Mouse (Mus musculus) left cerebral cortex, adult 18-20 months (tissue): ENCODE measurements at regions not wholly inside any gene's neighbourhood (a gene's known extent, or its start where the extent isn't known, plus 50 kb on each side); places are given as distances from the start of the nearest gene placed in this dataset.

Experiments
- DNase-seq, 2 experiments: peaks; one replicate each; pipeline ENCODE4 v3.0.0; 2021 to 2022; ENCODE audit warnings: low spot score in 2 of 2, mixed read lengths in 1 of 2

DNA sequence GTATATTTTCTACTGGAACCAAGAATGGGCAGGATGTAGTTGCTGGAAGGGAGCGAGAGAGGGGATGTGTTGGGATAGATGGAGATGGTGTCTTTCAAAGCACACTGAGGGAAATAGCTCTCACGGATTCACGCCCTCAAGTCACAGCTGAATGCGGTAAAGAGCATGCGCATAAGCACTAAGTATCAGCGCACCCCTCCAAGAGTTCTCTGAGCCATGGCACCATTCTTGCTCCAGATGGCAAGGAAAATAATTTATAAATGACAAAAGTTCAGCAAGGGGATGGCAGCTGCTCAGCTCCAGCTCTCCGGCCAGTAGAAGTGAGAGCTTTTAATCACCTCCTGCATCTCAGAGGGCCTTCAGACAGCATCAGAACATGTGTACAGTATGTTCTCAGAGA is 329.4 kb downstream of the Gm11361 start:
- DNase-seq: no peak

DNA sequence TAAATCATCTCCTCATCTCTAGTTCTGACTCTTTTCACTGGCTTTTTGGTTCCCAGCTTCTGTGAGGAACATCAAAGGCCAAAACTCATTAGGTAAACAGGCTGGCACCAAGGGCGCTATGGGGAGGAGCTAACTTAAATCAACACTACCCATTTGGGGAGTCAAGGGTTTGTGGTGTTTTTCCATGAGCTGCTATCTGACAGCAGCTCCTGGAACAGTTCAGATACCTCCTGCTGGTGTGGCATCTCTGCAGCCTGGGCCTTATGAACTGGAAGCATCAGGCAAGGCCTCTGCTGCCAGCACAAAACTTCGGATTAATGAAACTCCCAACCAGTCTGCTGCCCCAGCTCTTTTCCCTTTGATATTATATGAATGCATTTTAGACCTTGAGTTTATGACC is 328.8 kb downstream of the Gm11361 start:
- no peak for DNase-seq

DNA sequence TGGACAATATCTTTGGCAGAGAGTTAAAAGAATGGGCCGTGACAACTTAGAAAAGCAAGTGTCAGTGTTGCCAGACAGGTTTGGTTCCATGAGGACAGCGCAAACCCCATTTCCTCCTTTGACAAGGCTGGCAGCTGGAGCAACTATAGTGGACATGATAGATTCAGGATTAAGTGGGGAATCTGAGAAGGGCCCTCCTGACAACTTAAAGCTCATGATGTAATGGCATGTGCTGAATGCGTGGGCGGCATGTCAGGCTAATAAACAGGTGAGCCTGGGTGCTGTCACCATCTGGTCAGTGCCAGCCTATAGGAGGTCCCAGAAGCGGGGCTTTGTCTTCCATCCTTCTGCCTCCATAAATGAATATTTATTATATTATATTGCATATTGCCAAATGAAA is 326.3 kb downstream of the Gm11361 start:
- no peak for DNase-seq

DNA sequence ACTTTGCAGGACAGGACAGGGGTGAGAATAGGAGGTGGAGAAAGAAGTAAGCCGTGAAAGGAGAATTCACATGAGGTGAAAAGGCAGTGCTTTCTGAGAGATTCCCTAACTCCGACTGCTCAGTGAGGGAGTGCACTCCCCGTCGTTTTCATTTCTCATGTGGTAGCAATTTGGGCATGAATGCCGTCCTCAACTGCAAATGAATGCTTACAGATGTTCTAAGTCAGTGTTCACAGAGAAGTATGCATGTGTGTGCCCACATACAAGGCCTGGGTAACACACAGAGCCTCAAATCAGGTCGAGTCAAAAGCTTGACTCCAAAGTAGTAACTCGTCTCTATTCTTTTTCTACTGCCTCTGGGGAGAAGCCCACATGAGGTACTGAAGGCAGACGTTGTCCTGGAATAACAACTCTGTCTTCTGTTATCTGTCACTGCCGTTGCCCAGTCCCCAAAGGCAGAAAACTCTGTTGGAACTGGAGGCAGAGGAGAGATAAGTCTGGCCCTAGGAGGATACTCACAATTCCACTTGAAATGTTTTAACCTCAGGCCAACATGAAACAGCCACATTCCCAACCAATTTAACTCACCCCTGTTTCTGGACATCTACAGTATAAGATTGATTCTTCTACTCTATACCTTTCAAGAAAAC is 318.0 kb downstream of the Gm11361 start:
- DNase-seq: no peak

DNA sequence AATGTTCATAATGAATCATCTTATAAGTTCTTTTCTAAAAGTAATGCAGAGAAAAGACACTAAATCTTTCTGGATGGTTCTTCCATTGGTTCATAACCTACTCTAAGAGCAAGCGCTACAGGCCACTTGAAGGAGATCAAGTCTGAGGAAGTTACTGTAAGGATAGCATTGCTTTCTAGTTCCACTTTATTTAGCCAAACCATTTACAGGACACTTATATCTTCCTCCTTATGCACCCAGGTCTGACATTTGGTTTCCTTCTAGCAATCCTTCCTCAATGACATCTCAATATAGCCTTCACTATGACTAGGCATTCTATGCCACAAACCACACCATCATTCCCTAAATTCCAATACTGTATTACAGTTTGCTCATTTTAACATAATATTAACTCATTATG is 316.0 kb downstream of the Gm11361 start:
- DNase-seq: no peak

DNA sequence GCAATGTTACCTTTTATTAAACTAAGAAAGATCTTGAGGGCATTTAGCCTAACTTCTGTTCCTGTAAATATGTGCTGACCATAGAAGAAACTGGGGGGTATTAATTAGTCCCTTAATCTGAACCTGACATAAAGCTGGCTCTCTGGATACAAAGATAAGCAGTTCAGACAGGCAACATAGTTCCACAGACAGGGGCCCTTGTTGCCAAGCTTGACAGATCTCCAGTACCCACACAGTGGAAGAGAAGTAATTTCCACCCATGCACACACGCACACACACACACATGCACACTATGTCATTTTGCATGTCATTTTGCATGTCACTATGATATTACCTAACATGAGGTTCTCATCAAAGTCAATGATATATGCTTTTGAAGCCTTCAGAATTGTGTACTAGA is 315.1 kb downstream of the Gm11361 start:
- DNase-seq: no peak

DNA sequence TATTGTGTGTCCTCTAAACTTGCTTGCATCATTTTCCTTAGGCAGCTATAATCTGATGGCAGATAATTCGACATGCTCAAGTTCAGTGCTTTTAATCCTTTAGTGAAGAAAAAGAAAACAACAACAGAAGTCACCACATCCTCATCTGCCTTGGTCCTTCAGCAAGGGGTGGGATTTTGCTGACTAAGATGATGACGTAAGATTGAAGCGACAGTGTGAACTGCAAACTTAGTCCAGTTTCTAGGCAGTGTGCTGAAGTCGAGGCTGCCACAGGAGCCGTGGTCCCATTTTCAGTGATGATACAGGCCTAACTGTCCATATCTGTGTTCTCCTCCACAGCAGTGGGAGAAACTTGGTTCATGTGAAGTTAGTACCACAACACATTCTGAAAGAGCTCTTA is 314.4 kb downstream of the Gm11361 start:
- no peak for DNase-seq

DNA sequence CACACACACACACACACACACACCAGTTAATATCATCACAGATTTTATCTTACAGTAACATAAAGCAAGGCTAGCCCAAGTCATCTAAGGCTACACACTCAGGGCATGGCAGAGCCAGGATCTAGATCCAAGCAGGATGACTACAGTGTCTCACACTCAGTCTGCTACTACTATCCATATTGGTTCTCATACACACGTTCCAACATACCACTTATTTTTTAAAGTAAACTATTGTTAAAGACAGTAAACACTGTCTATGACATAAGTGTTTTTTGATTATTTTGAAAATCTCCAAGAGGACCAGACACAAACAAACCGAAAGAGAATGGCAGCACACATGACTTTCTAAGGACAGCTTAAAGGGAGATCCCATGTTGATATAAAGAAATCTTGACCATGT is 306.3 kb downstream of the Gm11361 start:
- no peak for DNase-seq

DNA sequence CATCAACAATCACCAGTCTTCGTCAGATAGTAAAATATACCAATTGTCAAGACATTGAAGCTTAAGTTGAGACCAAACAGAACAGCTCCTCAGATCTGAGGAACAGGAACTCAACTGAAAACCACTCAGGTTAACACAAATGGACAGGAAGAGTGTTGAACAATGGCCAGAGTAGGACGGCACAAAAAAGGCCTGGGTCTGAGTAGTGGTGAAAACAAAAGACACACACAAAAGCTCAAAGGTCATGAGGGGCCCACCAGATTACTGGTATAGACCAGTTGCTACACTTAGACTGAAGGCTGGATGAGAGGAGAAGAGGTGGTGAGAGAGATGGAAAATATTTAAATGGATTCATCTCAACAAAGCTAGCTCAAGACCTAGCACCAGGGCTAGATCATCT is 302.8 kb downstream of the Gm11361 start:
- no peak for DNase-seq

DNA sequence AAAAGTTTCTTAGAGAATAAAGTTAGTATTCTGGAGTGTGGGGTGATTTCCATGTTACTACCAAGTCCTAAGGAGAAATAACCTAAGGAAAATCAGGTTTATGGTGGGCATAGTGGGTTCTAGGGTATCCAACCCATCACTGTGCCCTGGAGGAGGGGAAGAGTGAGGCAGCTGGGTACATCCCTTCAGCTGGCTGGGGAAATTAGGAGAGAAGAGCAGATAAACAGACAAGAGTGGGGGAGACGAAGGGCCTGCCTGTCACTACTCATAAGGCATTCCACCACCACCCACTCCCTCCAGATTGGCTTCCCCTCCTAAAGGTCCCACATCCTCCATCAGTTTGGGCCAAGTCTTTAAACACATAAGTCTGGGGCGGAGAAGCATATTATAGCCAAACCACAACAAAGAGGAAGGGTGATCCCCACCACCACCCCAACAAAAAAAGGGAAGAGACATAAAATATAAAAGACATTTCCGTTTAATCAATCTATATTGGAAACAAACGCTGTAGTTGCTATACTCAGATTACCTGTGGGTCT is 299.8 kb downstream of the Gm11361 start:
- DNase-seq: no peak

DNA sequence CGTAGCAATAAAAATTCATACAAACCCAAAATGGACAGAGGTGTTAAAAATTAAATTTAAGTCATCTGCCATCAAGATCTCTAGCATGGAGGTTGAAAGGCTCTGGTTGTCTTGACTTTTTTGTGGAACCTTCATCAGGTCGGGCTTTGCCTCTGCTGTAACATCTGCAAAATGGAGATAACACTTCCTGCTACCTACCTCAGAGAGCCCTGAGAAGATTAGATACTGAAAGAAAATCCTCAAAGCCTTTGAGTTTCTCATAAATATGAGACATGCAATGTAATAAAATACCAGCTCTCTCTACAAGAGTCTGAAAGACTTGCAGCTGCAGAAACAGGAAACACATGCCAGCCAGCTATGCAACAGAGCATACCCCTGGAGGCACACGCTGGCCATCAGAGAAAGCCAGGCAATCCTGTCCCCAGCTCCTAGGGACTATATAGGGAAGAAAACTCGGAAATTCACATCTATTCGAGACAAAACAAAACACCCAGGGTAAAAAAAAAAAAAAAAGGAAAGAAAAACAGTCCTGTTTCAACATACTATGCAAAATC is 299.1 kb downstream of the Gm11361 start:
- no peak for DNase-seq

DNA sequence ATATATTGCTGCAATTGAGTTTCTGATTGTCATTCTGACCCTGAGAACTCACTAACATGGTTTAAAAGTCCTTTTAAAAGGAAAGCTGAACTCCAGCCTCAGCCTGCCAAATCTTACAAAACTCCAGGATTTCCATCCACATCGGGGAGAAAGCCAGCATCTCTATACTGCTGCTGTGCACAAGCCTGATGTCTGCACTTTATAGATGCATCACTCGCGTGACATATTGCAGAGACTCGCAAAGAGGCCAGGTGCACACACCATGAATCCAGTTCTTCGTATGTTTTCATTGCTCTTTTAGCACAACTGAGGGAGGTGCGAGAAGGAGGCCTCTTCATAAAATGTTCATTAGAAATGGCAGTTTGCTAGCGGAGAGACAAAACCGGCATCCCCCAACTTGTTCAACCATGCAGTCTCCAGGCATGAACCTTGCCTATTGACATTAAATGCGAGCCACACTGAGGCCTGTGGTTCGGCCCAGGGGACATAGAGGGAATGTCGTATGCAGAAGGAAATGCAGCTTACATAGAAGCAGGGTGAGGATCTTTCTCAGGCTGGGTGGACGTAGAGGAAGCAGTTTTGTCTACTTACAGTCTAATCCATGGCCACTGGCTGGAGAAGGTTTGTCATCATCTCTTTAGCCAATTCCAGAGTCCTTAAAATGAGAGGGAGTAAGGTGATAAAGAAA is 297.0 kb downstream of the Gm11361 start:
- no peak for DNase-seq

DNA sequence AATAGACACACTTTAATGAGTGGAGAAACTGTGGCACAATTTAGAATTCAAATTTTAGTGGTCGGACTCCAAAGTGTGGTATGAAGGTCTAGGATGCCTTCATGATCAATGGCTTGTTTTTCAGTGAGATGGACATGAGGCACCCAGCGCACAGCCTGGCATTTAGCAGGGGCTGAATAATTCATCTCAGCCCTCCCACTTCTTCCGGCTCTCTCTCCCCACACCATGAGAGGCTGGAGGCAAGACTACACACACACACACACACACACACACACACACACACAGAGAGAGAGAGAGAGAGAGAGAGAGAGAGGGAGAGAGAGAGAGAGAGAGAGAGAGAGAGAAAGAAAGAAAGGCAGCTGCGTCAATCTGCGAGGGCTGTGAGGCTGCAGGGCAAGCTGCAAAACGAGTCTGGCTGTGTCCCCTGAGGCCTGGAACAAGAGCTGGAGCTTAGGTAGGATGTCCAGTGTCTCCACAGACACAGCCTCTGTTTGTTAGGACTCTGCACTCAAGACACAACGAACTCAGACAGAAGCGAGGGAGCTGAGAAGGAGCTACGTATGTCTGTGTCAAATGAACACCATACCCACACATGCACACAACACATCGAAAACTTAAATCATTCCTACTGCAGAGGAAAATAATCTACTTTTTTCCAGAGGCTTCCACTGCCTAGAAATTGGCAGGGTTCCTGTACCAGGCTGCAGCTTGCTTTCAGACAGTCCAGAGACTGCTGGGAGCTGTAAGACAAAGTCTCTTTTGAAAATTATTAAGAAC is 295.8 kb downstream of the Gm11361 start:
- DNase-seq: no peak

DNA sequence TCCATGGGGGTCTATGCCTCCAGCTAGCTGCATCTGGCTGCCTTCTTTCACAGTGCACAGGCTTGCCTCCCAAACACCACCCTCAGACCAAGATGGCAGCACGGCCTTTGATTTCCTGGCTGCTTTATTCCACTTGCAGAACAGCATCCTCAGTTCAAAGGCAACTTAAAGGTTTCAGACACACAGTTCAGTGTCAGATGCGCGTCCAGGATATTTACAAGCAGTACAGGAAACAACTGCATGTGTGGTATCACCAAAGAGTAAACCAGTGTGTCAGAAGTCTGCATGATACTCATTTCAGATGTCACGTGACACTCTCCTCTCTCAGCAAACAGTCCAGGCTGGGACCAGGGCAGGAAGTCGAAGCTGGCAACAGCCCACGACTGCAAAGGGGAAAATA is 294.2 kb downstream of the Gm11361 start:
- DNase-seq: no peak

DNA sequence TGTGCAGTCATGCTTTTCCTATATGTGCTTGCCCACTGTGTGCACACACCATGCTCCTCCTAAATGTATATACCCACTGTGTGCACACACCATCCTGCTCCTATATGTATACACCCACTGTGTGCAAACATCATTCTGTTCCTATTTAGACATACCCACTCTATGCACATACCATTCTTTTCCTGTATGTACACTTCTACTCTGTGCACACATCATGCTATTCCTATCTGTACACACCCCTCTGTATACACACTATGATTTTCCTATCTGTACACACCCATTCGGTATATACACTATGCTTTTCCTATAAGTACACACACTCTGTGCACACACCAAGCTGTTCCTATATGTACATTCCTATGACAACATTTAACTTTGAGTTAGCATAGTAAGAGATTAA is 288.5 kb downstream of the Gm11361 start:
- no peak for DNase-seq

DNA sequence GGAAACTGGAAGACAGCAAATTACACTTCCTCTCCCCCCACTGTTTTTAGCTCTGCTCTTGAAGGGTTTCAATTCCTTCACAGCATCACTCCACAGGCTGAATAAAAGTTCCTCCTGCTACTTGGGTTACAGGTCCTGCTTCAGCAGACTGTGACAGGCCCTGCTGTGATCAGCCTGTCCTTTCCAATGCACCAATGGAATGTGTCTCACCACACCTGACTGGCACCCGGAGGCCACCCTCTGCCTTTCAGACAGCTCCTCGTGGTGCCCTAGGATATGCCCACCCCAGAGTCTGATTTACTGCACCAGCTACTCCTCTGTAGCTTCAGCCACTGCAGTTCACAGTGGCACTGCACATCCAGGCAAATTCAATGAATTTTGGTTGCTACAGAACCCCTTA is 288.0 kb downstream of the Gm11361 start:
- no peak for DNase-seq

DNA sequence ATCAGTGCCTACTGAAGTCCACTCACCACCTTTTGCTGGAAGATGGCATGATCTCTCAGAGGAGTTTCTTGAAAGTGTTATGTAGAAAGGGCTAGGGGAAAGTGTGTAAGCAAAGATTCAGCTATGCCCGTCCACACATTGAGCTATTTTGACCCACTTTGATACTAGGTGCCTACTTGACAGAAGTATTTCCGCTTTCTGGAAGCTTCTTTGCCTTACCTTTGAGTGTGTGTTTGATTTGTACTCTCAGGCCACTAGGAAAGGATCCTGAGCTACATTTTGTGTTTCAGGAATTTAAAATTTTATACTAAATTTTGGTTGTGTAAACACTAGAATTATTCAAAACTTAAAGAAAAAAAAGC is 287.5 kb downstream of the Gm11361 start:
- DNase-seq: no peak

DNA sequence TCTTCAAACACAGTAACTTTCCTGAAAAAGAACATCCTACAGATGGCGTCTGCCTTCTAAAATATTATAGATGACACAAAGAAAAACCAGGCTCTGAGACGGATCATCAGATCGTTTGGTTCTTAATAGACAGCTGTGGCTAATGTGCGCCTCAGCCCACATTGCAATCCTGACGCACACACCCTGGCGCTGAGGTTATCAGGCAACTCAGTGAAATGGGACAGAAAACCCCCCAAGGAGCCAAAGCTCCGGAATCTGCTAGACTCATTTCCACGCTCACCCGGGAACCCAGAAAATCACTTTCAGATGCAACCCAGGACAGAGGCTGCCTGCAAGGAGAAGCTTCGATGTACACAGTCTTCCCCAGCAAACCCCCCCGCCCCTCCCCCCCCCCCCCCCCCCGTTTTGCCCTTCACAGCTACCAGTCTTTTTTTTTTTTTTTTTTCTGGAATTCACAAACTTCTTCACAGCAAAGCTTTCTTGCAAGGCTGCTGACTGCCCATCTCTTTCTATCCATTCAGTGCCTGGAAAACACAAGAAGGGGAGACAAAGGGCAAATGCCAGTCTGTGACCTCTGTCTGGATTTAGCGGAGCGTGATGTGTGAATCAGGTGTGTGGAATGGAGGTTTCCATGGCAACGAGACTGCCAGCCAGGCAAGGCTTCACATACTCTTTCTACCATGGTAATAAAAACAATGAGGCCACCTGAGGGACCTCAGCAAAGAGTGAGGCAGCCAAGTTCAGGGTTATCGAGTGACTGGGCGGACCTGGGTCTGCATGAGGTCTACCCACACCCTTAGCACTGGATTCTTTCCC is 286.9 kb downstream of the Gm11361 start:
- DNase-seq: no peak

DNA sequence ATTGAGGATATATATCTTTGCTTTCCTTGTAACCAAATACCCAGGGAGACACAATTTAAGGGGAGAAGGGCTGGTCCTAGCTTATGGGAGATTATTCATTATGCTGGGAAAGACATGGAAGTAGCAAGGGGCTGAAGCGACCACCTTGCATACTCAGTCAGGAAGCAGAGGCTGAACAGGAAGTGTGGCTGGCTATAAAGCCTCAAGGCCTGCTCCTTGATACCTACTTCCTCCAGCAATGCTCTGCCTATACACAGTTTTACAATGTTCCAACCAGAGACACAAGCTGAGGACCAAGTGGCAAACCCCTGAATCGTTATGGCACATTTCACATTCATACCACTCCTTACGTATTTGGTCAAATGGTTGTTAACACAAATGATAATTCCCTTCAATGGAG is 284.3 kb downstream of the Gm11361 start:
- no peak for DNase-seq

DNA sequence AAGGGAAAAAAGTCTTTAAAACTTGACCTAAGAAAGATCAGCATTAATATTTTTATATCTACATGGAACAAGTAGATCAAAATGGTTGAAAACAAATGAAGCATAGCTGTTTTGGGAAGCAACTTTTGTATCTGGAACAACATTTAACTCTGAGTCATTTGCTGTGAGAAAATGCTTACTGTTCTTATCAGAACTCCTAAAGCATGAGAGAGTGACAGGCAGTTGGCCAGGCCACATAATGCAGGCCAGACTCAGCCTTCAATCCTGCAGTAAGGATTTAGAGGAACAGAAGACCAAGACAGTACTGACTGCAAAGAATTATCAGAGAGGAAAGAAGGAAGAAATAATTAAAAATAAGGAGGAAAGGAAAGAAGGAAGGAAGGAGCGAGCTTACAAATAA is 275.8 kb downstream of the Gm11361 start:
- no peak for DNase-seq

DNA sequence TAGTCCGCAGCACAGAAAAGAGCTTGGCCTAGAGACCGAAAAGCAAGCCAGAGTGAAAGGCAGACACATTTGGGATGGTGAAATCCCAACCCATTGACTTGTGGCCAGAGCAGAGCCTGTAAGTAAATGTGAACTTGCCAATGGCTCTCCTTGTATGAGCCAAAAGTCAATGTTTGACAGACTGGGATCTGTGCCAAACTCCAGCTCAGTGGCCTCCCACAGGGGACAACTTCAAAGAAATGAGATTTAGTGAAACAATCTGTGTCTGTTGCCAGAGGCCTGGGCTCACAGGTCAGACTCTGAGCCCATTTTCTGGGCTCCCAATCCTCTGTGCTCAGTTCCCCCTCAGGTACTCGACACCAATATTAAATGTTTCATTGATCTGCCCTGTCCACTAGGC is 274.9 kb downstream of the Gm11361 start:
- no peak for DNase-seq
